Mouse (Mus musculus): ENCODE measurements around the gene Rnf169. TPM values are rescaled to one million over a fixed set of nuclear protein-coding genes. Genes with fewer than 3 reads are reported as not detected.

Gene Rnf169
- polyA plus RNA-seq, 1 experiment from 2014 or later = 4.7 TPM

DNA sequence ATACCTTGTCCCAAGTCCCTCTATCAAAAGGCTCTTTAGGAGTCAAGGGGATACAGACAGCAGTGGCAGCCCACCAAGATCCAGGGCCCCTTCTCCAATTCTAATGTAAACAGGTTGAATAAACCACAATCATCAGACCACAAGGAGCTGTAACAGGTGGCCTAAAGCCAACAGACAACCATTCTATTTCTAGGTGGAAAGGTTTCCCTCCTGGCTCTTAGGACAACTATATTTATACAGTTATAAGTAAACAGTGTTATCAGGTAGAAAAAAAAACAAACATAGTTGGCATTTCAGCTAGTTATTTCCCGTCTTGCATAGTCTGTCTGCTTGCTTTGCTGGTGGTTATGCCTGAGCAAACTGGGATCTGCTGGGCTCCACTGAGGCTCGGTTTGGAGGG, 59.8 kb downstream of the Rnf169 start:
- Histone ChIP-seq H3K27me3 (ENCODE audit: insufficient read depth, poor library complexity, severe bottlenecking) (peaks cover 40% of the 10 kb centered on the region), H3K9me3 (no peaks in the 10 kb centered on the region), H3K36me3 (peaks cover 39% of the 10 kb centered on the region), H3K4me3 (no peak overlapping the region), H3K27ac (no peak overlapping the region), H3K4me1 (replicated peaks) (peaks cover 21% of the 10 kb centered on the region)
- DNase-seq (ENCODE audit: low spot score) = no peak
- WGBS = 88% methylated on average over 2 of the region's 2 CpGs

DNA sequence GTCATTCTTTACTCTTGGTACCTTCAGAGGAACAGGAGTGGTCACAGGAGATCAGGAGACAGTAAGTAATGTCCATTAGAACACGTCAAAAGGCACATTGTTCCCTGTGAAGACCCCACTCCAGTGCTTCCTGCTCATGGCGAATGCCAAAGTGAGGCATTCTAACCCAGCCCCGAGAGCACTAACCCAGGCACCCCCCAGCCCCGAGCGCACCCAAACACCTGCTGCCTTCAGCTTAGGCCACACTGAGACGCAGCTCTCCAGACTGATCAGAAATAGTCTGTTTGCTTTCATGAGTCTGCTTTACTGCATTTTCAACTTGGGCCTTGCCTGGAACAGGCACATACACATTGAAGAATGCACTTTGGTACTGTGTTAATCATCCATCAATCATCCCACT, 60.3 kb downstream of the Rnf169 start:
- WGBS = 91% methylated on average over 6 of the region's 6 CpGs
- Histone ChIP-seq H3K27ac (no peak overlapping the region), H3K36me3 (peaks cover 35% of the 10 kb centered on the region), H3K9me3 (no peaks in the 10 kb centered on the region), H3K27me3 (ENCODE audit: insufficient read depth, poor library complexity, severe bottlenecking) (peaks cover 44% of the 10 kb centered on the region), H3K4me1 (replicated peaks) (peaks cover 21% of the 10 kb centered on the region), H3K4me3 (no peak overlapping the region)
- no peak for DNase-seq (ENCODE audit: low spot score)

GRCm38 (mm10) chr7:99919164-99919563, 61.1 kb downstream of the Rnf169 start:
- Histone ChIP-seq H3K27ac (no peak overlapping the region), H3K27me3 (ENCODE audit: insufficient read depth, poor library complexity, severe bottlenecking) (peaks cover 50% of the 10 kb centered on the region), H3K4me3 (no peak overlapping the region), H3K36me3 (peaks cover 27% of the 10 kb centered on the region), H3K9me3 (no peaks in the 10 kb centered on the region), H3K4me1 (replicated peaks) (peaks cover 21% of the 10 kb centered on the region)
- WGBS = 94% methylated on average over 2 of the region's 2 CpGs
- no peak for DNase-seq (ENCODE audit: low spot score)

- H3K27me3 ChIP-seq (ENCODE audit: insufficient read depth, poor library complexity, severe bottlenecking) = peaks cover 51% of the 10 kb centered on the region
- peak; percentile 57 for DNase-seq (ENCODE audit: low spot score)
- no peaks in the 10 kb centered on the region for H3K9me3 ChIP-seq
- 2% methylated on average over 36 of the region's 36 CpGs for WGBS
- peak overlapping the region; percentile 55 for H3K4me3 ChIP-seq
- peaks cover 9% of the 10 kb centered on the region for H3K36me3 ChIP-seq
- H3K27ac ChIP-seq = peak overlapping the region; percentile 54; the same call in 1 of the 2 replicates
- H3K4me1 ChIP-seq (replicated peaks) = peaks cover 21% of the 10 kb centered on the region
These were observed 62.9 kb downstream of the Rnf169 start for GRCm38 (mm10) chr7:99917320-99917844.

GRCm38 (mm10) chr7:99916741-99917319, 63.4 kb downstream of the Rnf169 start:
- Histone ChIP-seq H3K27ac (no peak overlapping the region), H3K27me3 (ENCODE audit: insufficient read depth, poor library complexity, severe bottlenecking) (peaks cover 51% of the 10 kb centered on the region), H3K4me1 (replicated peaks) (peaks cover 21% of the 10 kb centered on the region), H3K4me3 (peak overlapping the region; percentile 55), H3K36me3 (peaks cover 8% of the 10 kb centered on the region), H3K9me3 (no peaks in the 10 kb centered on the region)
- peak; percentile 68 for DNase-seq (ENCODE audit: low spot score)
- WGBS = 6% methylated on average over 22 of the region's 22 CpGs

DNA sequence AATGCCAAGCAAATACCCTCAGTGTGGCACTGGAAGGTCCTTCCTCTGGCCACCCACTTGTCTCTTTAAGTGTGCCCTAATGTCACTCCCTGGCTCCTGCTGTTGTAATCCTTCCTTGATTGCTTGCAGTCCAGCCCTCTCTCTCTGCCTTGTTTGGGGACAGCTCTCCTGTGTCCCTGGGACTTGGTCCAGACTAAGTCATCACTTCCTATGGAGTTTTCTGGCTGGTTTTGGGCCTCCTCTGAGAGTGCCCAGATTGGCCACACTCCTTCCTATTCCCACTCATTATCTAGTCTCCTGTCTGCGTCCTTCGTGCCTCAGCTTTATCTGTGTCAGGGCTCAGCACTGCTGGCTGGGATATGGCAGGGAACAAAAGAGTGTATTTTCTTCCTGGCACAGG, 64.7 kb downstream of the Rnf169 start:
- peaks cover 21% of the 10 kb centered on the region for H3K4me1 ChIP-seq (replicated peaks)
- WGBS = 78% methylated on average over 2 of the region's 2 CpGs
- no peak for DNase-seq (ENCODE audit: low spot score)

DNA sequence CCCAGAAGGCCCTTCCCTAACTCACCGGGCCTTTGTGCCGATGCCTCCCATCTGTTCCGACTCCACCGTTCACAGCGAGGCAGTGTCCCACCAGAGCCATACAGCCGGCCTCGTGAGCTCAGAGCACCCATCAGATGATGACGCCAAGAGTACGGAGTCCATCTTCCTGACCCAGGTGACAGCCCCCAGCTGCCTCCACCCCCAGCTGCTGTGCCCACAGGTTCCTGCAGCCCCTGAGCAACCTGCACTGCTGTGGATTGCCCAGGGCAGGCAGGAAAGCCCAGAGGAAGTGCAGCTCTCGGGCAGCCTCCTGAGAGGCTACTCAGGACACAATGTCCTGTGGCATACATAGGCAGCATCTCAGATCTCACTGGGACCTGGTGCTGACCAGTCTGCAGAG, 65.9 kb downstream of the Rnf169 start:
- 91% methylated on average over 10 of the region's 10 CpGs for WGBS
- Histone ChIP-seq H3K27ac (no peak overlapping the region), H3K4me1 (replicated peaks) (peaks cover 21% of the 10 kb centered on the region), H3K4me3 (no peak overlapping the region), H3K27me3 (ENCODE audit: insufficient read depth, poor library complexity, severe bottlenecking) (peaks cover 51% of the 10 kb centered on the region), H3K9me3 (peaks cover 5% of the 10 kb centered on the region; the same call in 1 of the 2 replicates), H3K36me3 (no peaks in the 10 kb centered on the region)
- no peak for DNase-seq (ENCODE audit: low spot score)

More for the DNA sequence above, 64.7 kb downstream of the Rnf169 start:
- H3K36me3 ChIP-seq = peaks cover under 1% of the 10 kb centered on the region; the same call in 1 of the 2 replicates
- peaks cover under 1% of the 10 kb centered on the region; the same call in 1 of the 2 replicates for H3K9me3 ChIP-seq
- peaks cover 51% of the 10 kb centered on the region for H3K27me3 ChIP-seq (ENCODE audit: insufficient read depth, poor library complexity, severe bottlenecking)
- H3K4me3 ChIP-seq = no peak overlapping the region
- no peak overlapping the region for H3K27ac ChIP-seq

- no peak for DNase-seq (ENCODE audit: low spot score)
- Histone ChIP-seq H3K27me3 (ENCODE audit: insufficient read depth, poor library complexity, severe bottlenecking) (peaks cover 18% of the 10 kb centered on the region; the same call in 1 of the 2 replicates), H3K4me1 (replicated peaks) (no peaks in the 10 kb centered on the region), H3K4me3 (no peak overlapping the region), H3K27ac (no peak overlapping the region), H3K9me3 (peaks cover 5% of the 10 kb centered on the region; the same call in 1 of the 2 replicates), H3K36me3 (no peaks in the 10 kb centered on the region)
- 83% methylated on average over 5 of the region's 5 CpGs for WGBS
These were observed 69.2 kb downstream of the Rnf169 start for GRCm38 (mm10) chr7:99911038-99911437.

GRCm38 (mm10) chr7:99907463-99907862, 72.8 kb downstream of the Rnf169 start:
- Histone ChIP-seq H3K27ac (no peak overlapping the region), H3K27me3 (ENCODE audit: insufficient read depth, poor library complexity, severe bottlenecking) (no peaks in the 10 kb centered on the region)
- WGBS = 80% methylated on average over 3 of the region's 3 CpGs

GRCm38 (mm10) chr7:99906346-99906745, 73.9 kb downstream of the Rnf169 start:
- 89% methylated on average over 3 of the region's 3 CpGs for WGBS
- 0 out of 2 replicates have a peak, but pooled peaks cover 5% of the 10 kb centered on the region for H3K4me1 ChIP-seq (replicated peaks)
- H3K27ac ChIP-seq = no peak overlapping the region
- no peaks in the 10 kb centered on the region for H3K36me3 ChIP-seq
- H3K4me3 ChIP-seq = no peak overlapping the region
- no peak for DNase-seq (ENCODE audit: low spot score)
- H3K27me3 ChIP-seq (ENCODE audit: insufficient read depth, poor library complexity, severe bottlenecking) = no peaks in the 10 kb centered on the region
- H3K9me3 ChIP-seq = peaks cover 5% of the 10 kb centered on the region; the same call in 1 of the 2 replicates

More at GRCm38 (mm10) chr7:99907463-99907862, 72.8 kb downstream of the Rnf169 start:
- peaks cover 5% of the 10 kb centered on the region; the same call in 1 of the 2 replicates for H3K9me3 ChIP-seq
- 0 out of 2 replicates have a peak, but pooled peaks cover 5% of the 10 kb centered on the region for H3K4me1 ChIP-seq (replicated peaks)
- H3K36me3 ChIP-seq = no peaks in the 10 kb centered on the region
- no peak overlapping the region for H3K4me3 ChIP-seq
- no peak for DNase-seq (ENCODE audit: low spot score)

GRCm38 (mm10) chr7:99904421-99905005, 75.7 kb downstream of the Rnf169 start:
- WGBS = 81% methylated on average over 3 of the region's 3 CpGs
- Histone ChIP-seq H3K4me1 (replicated peaks) (0 out of 2 replicates have a peak, but pooled peaks cover 5% of the 10 kb centered on the region), H3K36me3 (no peaks in the 10 kb centered on the region), H3K9me3 (no peaks in the 10 kb centered on the region), H3K27ac (no peak overlapping the region), H3K27me3 (ENCODE audit: insufficient read depth, poor library complexity, severe bottlenecking) (no peaks in the 10 kb centered on the region), H3K4me3 (no peak overlapping the region)
- DNase-seq (ENCODE audit: low spot score) = no peak

DNA sequence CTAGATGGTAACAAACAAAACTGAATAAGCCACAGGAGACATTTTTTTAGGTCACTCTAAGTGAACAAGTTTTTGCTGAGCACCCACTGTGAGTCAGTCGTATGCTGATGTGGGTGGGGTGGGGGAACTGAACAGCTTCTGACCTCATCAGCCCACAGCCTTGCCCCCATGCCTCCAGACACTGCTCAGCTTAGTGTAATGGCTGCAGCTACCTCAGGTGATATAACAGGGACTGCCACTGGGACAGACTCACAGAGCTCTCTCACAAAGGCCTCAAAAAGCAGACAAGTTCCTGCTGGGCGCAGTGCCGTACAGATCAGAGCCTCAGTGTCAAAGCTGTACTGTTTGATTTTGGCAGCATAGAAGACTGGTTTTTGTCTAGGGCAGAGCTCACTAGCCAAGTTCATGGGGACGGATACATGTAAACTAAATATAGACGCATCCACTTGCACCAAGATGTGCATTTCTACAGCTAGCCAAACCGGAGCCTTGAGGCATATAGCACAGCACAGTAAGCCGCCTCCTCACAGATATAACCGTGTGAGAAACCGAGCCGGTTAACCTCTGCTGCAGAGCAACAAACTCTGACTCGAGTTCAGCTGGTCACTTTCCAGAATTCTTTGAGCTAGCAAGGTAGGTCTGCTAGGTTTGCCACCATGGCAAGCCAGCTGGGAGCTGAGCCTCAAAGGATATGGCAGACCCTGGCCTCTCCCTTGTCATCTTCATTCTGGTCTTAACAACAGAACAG, 77.2 kb downstream of the Rnf169 start:
- WGBS = 87% methylated on average over 11 of the region's 11 CpGs
- no peak for DNase-seq (ENCODE audit: low spot score)

More for the DNA sequence above, 77.2 kb downstream of the Rnf169 start:
- Histone ChIP-seq H3K4me1 (replicated peaks) (0 out of 2 replicates have a peak, but pooled peaks cover 5% of the 10 kb centered on the region), H3K27ac (no peak overlapping the region), H3K36me3 (no peaks in the 10 kb centered on the region), H3K4me3 (no peak overlapping the region), H3K27me3 (ENCODE audit: insufficient read depth, poor library complexity, severe bottlenecking) (no peaks in the 10 kb centered on the region), H3K9me3 (no peaks in the 10 kb centered on the region)

Measured in hindbrain, embryonic 10.5 days (tissue).